Mouse (Mus musculus) small intestine, adult 2 months (tissue): ENCODE data around the gene Cd7. TPM values are rescaled to one million over a fixed set of nuclear protein-coding genes. Genes with fewer than 3 reads are reported as not detected.

Experiments
- H3K27ac ChIP-seq: fragments of 200-500 bp; 2 replicates; pipeline ENCODE4 v1.5.1; 2012; ENCODE audit warnings: low read depth, low read length, control low read depth, inconsistent platforms; ENCODE audit not compliant: insufficient read depth
- H3K27me3 ChIP-seq: fragments of 200-500 bp; 2 replicates; pipeline ENCODE4 v1.6.1; 2012; ENCODE audit warnings: mild to moderate bottlenecking, moderate library complexity, low read length, inconsistent platforms; ENCODE audit not compliant: control insufficient read depth, insufficient read depth
- H3K36me3 ChIP-seq: fragments of 200-500 bp; 2 replicates; pipeline ENCODE4 v1.6.1; 2012; ENCODE audit warnings: mild to moderate bottlenecking, low read length, control low read depth, inconsistent platforms; ENCODE audit not compliant: control insufficient read depth, insufficient read depth
- H3K4me1 ChIP-seq: fragments of 200-500 bp; 2 replicates; pipeline ENCODE4 v1.6.1; 2012; ENCODE audit warnings: low read length, inconsistent platforms, mixed read lengths; ENCODE audit not compliant: control insufficient read depth, insufficient read depth, insufficient read length
- H3K4me3 ChIP-seq: fragments of 200-500 bp; 2 replicates; pipeline ENCODE4 v1.5.1; 2012; ENCODE audit warnings: low read depth, mild to moderate bottlenecking, control low read depth, inconsistent platforms, low read length, moderate library complexity
- CTCF ChIP-seq: fragments of 200-500 bp; IDR thresholded peaks from 2 replicates; pipeline ENCODE4 v1.5.1; 2012; ENCODE audit warnings: low read depth, mild to moderate bottlenecking, control low read depth, inconsistent platforms, low read length, moderate library complexity, mixed read lengths; ENCODE audit not compliant: insufficient replicate concordance, insufficient read length; ENCODE audit errors: extremely low read depth
- POLR2A ChIP-seq: fragments of 200-500 bp; IDR thresholded peaks from 2 replicates; pipeline ENCODE4 v1.6.1; 2012; ENCODE audit warnings: low read depth, mild to moderate bottlenecking, control low read depth, inconsistent platforms, low read length, moderate library complexity
- WGBS: fragments of 180-500 bp; shearing (Covaris S2); methylation state at CpG from one replicate; pipeline ENCODE4 v1.1.7; 2018; 5-methylcytosine and 5-hydroxymethylcytosine counted together
- polyA plus RNA-seq: library from polyadenylated mRNA; depleted of rRNA; stranded (reverse); fragments of >200 nt; gene quantifications from 2 replicates; pipeline ENCODE4 v1.2.3, GENCODE M21; 2012

Cd7 gene
- polyA plus RNA-seq, 1 experiment = 57.7 TPM

- no peaks in the 10 kb centered on the region for H3K4me1 ChIP-seq
- peak overlapping the region; percentile 46 for H3K4me3 ChIP-seq
- TF ChIP-seq CTCF (no peak), POLR2A (no peak)
- H3K27me3 ChIP-seq = no peaks in the 10 kb centered on the region
- WGBS = 82% methylated on average over 11 of the region's 11 CpGs
- no peaks in the 10 kb centered on the region for H3K36me3 ChIP-seq
- peak overlapping the region; percentile 50; the same call in 1 of the 2 replicates for H3K27ac ChIP-seq
Observed at GRCm38 (mm10) chr11:121038366-121039240, 615 bp downstream of the Cd7 start.

- 78% methylated on average over 5 of the region's 5 CpGs for WGBS
- TF ChIP-seq POLR2A = no peak
- no peak for TF ChIP-seq CTCF
- no peaks in the 10 kb centered on the region for H3K4me1 ChIP-seq
- no peak overlapping the region for H3K4me3 ChIP-seq
- no peaks in the 10 kb centered on the region for H3K27me3 ChIP-seq
- H3K27ac ChIP-seq = no peak overlapping the region
- no peaks in the 10 kb centered on the region for H3K36me3 ChIP-seq
Observed at GRCm38 (mm10) chr11:121033118-121033517, 6.1 kb downstream of the Cd7 start.

- no peaks in the 10 kb centered on the region for H3K36me3 ChIP-seq
- H3K27ac ChIP-seq = peak overlapping the region; percentile 9; the same call in 1 of the 2 replicates
- no peaks in the 10 kb centered on the region for H3K4me1 ChIP-seq
- no peak for TF ChIP-seq POLR2A
- TF ChIP-seq CTCF = no peak
- no peaks in the 10 kb centered on the region for H3K27me3 ChIP-seq
- 83% methylated on average over 7 of the region's 7 CpGs for WGBS
- H3K4me3 ChIP-seq = no peak overlapping the region
Observed at GRCm38 (mm10) chr11:121027259-121027658, 12.0 kb downstream of the Cd7 start.

DNA sequence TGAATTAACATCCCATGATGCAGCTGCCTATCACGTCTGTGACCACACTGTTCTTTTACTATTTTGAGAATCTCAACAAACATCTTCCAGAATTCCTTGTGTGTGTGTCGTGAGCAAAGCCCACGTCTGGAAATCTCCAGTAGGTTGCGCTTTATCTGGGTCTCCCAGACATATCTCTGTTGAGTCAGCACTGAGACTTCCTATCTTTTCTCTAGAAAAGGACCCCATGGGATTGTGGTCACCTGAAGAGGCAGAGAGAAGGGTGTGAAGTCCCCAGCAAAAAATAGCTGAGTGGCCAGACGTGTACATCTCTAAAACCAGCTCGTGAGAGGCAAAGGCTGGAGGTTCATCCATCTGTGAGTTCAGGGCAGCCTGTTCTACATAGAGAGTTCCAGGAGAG is 15.1 kb downstream of the Cd7 start:
- H3K27ac ChIP-seq = no peak overlapping the region
- H3K4me1 ChIP-seq = no peaks in the 10 kb centered on the region
- H3K4me3 ChIP-seq = no peak overlapping the region
- no peaks in the 10 kb centered on the region for H3K36me3 ChIP-seq
- H3K27me3 ChIP-seq = no peaks in the 10 kb centered on the region
- TF ChIP-seq POLR2A = no peak
- TF ChIP-seq CTCF = no peak
- 62% methylated on average over 6 of the region's 6 CpGs for WGBS

GRCm38 (mm10) chr11:121019501-121019900 is 19.7 kb downstream of the Cd7 start:
- TF ChIP-seq POLR2A = no peak
- no peak for TF ChIP-seq CTCF
- H3K4me1 ChIP-seq = peaks cover 5% of the 10 kb centered on the region; the same call in 1 of the 2 replicates
- no peaks in the 10 kb centered on the region for H3K27me3 ChIP-seq
- H3K4me3 ChIP-seq = no peak overlapping the region
- H3K27ac ChIP-seq = peak overlapping the region; percentile 61
- 85% methylated on average over 5 of the region's 5 CpGs for WGBS
- no peaks in the 10 kb centered on the region for H3K36me3 ChIP-seq

GRCm38 (mm10) chr11:121017703-121018102 is 21.5 kb downstream of the Cd7 start:
- no peaks in the 10 kb centered on the region for H3K27me3 ChIP-seq
- H3K27ac ChIP-seq = no peak overlapping the region
- peaks cover 5% of the 10 kb centered on the region; the same call in 1 of the 2 replicates for H3K4me1 ChIP-seq
- no peak for TF ChIP-seq POLR2A
- TF ChIP-seq CTCF = peak; percentile 84; the same call in 1 of the 2 replicates
- 50% methylated on average over 3 of the region's 3 CpGs for WGBS
- no peak overlapping the region for H3K4me3 ChIP-seq
- H3K36me3 ChIP-seq = no peaks in the 10 kb centered on the region

DNA sequence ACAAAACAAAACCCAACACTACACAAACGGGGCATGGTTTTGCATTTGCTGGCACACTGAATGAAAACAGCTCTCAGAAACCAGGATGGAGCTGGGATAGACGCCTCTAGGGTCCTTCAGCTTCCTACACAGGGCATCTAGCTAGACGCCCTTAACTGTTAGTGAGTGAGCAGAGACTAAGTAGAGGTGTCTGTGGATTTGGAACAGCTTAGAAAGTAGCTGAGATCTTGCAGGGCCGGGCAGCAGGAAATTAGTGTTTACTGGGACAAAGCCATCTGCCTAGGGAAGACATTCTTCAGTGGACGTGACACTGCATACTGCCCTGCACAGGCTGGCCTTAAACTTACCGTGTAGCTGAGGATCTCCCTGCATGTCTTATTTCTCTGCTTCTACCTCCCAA is 23.7 kb downstream of the Cd7 start:
- 60% methylated on average over 6 of the region's 6 CpGs for WGBS
- TF ChIP-seq CTCF (no peak), POLR2A (no peak)
- H3K4me3 ChIP-seq = no peak overlapping the region

More for the DNA sequence above, 23.7 kb downstream of the Cd7 start:
- no peak overlapping the region for H3K27ac ChIP-seq
- peaks cover 6% of the 10 kb centered on the region; the same call in 1 of the 2 replicates for H3K4me1 ChIP-seq
- H3K27me3 ChIP-seq = no peaks in the 10 kb centered on the region
- no peaks in the 10 kb centered on the region for H3K36me3 ChIP-seq
